Mouse (Mus musculus) neural tube, embryonic 15.5 days (tissue): ENCODE results near the gene Foxl1. TPM values are rescaled to one million over a fixed set of nuclear protein-coding genes. Genes with fewer than 3 reads are reported as not detected.

Experiments
- ATAC-seq: fragments of 200-750 bp; cut with Nextera tagmentation; 2 replicates; pipeline ENCODE4 v1.8.0; 2017; ENCODE audit warnings: mild to moderate bottlenecking, moderate TSS enrichment, moderate library complexity; ENCODE audit not compliant: low FRiP score
- H3K27ac ChIP-seq: fragments of 300-500 bp; sonication (generic); replicated peaks from 2 replicates; pipeline ENCODE4 v1.5.1; 2015; ENCODE audit warnings: mild to moderate bottlenecking, inconsistent platforms
- H3K27me3 ChIP-seq: fragments of 300-500 bp; sonication (generic); replicated peaks from 2 replicates; pipeline ENCODE4 v1.6.1; 2015; ENCODE audit warnings: inconsistent platforms
- H3K36me3 ChIP-seq: fragments of 300-500 bp; sonication (generic); 2 replicates; pipeline ENCODE4 v1.6.1; 2015; ENCODE audit warnings: inconsistent platforms
- H3K4me1 ChIP-seq: fragments of 300-500 bp; sonication (generic); 2 replicates; pipeline ENCODE4 v1.6.1; 2015; ENCODE audit warnings: inconsistent platforms
- H3K4me2 ChIP-seq: fragments of 300-500 bp; sonication (generic); 2 replicates; pipeline ENCODE4 v1.6.1; 2015; ENCODE audit warnings: inconsistent platforms, mild to moderate bottlenecking, moderate library complexity
- H3K4me3 ChIP-seq: fragments of 300-500 bp; sonication (generic); replicated peaks from 2 replicates; pipeline ENCODE4 v1.5.1; 2015; ENCODE audit warnings: mild to moderate bottlenecking, inconsistent platforms
- H3K9ac ChIP-seq: fragments of 300-500 bp; sonication (generic); replicated peaks from 2 replicates; pipeline ENCODE4 v1.6.1; 2015; ENCODE audit warnings: mild to moderate bottlenecking, inconsistent platforms
- H3K9me3 ChIP-seq: fragments of 300-500 bp; sonication (generic); replicated peaks from 2 replicates; pipeline ENCODE4 v1.6.1; 2016; ENCODE audit warnings: inconsistent platforms
- WGBS: fragments of 180-500 bp; shearing (Covaris S2); methylation state at CpG from one replicate; pipeline ENCODE4 v1.1.7; 2015; ENCODE audit warnings: mixed read lengths; 5-methylcytosine and 5-hydroxymethylcytosine counted together
- polyA plus RNA-seq: library from polyadenylated mRNA; unstranded; fragments of >200 nt; fragmentation: Nextera tagmentation; extraction: Ambion mirVana; gene quantifications from 2 replicates; pipeline ENCODE4 v1.2.1, GENCODE M21; 2015

Gene Foxl1
- polyA plus RNA-seq, 1 experiment from 2014 or later: 0.15 TPM

DNA sequence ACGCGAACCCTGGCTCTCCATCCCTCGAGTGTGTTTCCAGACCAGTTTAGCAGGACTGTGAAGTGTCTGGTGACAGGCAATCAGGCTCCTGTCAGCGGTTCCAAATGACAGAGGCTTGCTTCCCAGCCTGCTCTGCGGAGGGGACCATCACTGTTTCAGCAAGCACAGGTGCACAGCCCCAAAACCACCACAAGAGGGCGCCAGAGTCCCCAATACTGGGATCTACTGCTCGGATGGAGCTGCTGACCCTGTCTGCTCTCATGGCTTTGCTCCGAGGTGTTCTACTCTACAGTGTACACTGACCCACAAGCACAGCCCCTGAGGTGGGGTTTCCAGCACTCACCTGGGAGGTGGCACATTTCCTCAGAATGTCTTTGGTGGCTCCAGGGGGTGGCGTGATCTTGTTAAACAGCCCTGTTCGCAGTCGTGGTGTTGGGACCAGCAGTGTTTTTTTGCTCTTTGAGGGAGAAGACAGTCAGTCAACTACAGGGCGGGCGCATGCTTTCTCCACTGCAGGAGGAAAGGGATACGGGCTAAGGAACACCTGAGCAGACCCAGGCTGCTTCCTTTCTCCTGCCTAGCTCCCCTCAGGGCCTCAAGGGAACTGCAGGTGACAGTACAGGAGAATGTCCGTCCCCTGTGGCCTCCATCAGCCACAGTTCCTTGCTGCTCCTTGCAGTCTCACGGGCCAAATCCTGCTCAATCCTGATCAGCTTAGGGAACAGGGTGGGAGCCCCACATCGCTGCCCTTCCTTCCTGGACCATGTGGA, 23.5 kb upstream of the Foxl1 start:
- no peak; the same call in 1 of the 2 replicates for ATAC-seq
- Histone ChIP-seq H3K4me2 (no peak overlapping the region), H3K27ac (no peak overlapping the region), H3K27me3 (no peaks in the 10 kb centered on the region), H3K4me3 (no peak overlapping the region), H3K9ac (no peak overlapping the region), H3K9me3 (no peaks in the 10 kb centered on the region), H3K4me1 (peaks cover 20% of the 10 kb centered on the region), H3K36me3 (peaks cover 49% of the 10 kb centered on the region)
- WGBS: 53% methylated on average over 17 of the region's 17 CpGs

DNA sequence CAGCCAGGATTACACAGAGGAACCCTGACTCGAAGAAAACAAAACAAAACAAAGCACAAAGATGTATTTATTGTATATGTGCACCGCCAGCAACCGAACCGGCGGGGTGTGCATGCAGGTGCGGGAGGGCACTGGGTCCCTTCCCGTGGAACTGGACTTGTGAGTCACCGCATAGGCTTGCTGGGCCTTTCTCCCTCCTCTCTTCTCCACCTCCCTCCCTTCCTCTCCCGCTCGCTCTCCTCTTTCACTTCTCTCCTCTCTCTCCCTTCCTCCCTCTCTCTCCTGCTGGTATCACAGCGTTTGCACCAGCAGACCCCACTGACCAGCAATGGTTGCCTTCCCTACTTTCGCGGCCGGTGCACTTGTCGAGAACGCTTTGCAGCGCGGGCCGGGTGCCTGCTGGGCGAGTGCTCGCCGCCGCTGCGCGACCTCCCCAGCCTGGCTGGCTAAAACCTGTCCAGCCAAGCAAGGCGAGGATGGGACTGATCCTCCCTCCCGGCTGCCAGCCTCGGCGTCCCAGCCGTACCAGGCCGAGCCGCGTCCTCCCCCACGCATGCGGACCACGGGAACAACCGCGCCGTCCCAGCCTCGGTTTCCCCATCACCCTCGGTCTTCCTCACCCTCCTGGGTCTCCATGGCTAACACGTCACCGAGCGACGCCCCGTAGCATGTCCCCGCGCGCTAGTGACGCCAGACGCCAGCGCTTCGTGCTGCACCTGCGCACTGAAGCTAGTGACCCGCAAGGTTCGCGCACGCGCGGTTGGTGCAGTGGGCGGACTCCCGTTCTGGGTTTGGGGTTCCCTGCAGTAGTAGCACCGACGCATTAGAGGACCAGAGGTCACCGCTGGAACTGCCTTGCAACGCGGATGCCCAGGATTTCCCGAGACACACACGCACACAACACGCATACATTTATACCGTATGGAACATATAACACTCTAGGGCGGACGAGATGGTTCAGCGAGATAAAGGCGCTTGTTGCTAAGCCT, 19.8 kb upstream of the Foxl1 start, which contains the start of gene Mthfsd:
Gene Mthfsd (minus strand): TSS at position 725 of the 989 bp plus-strand sequence.
- peak; percentile 95 for ATAC-seq
- Histone ChIP-seq H3K4me2 (peak within 1 kb of the TSS; percentile 91), H3K9me3 (no peaks in the 10 kb centered on the region), H3K9ac (peak within 1 kb of the TSS; percentile 98), H3K4me3 (peak within 1 kb of the TSS; percentile 97), H3K36me3 (peaks cover 13% of the 10 kb centered on the region), H3K27me3 (peaks cover 19% of the 10 kb centered on the region), H3K4me1 (peaks cover 20% of the 10 kb centered on the region), H3K27ac (peak within 1 kb of the TSS; percentile 94)
- WGBS: 2% methylated on average over 75 of the region's 75 CpGs

DNA sequence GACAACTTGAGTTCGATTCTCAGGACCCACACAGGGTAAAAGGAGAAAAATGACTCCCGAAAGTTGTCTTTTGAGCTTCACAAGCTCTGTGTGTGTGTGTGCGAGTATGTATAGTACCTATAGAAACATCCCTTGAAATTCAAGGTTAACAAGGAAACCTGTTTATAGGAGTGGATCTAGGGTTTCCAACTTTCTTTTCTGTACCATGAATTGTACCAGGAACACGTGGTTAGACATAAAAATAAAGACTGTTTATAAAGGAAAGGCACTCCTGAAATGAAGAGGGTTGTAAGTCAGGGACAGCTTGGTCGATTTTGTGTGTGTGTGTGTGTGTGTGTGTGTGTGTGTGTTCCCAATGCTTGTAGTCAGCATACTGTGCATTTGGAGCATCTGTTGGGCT, 19.1 kb upstream of the Foxl1 start:
- Histone ChIP-seq H3K4me1 (peaks cover 26% of the 10 kb centered on the region), H3K9ac (peak overlapping the region; percentile 98), H3K4me2 (peak overlapping the region; percentile 91), H3K36me3 (peaks cover 6% of the 10 kb centered on the region; the same call in 1 of the 2 replicates), H3K27ac (peak overlapping the region; percentile 67), H3K9me3 (no peaks in the 10 kb centered on the region), H3K27me3 (peaks cover 22% of the 10 kb centered on the region), H3K4me3 (peak overlapping the region; percentile 97)
- ATAC-seq: no peak
- 15% methylated on average over 5 of the region's 5 CpGs for WGBS

DNA sequence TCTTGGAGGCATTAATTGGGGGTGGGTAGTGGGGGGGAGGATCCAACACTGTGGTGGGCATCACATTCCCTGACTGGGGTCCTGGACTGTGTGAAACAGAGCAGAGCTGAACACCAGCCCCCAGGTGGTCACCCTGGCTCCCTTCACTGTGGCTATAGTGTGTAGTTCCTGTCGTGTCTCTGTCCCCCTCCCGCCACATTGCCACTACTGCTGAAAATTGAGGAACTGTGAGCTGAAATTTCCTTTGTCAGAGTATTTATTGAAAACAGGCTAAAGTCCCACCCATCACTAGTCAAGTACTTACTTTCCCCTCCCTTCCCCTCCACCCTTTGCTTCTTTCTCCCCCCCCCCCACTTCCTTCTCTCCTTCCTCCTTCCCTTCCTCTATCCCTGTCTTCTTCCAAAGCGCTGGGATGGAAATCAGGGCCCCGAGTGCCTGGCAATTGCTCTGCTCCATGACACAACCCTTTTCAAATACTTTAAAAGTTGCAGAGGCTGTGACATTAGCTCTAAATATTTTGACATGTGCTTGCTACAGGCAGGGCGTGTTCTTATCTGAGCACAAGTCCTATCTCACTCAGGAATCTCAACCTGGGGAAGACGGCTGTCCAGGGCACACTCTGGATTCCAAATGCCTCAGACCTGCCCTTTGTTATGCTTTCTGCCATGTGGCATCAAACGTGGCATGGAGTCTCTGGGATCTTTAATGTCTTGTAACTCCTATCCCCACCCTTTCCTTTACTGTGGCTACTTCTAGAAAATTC, 16.4 kb upstream of the Foxl1 start:
- 50% methylated on average over 7 of the region's 7 CpGs for WGBS
- peaks cover 29% of the 10 kb centered on the region for H3K4me1 ChIP-seq
- no peaks in the 10 kb centered on the region for H3K9me3 ChIP-seq
- no peak overlapping the region for H3K27ac ChIP-seq
- peaks cover 46% of the 10 kb centered on the region for H3K27me3 ChIP-seq
- no peak overlapping the region for H3K4me2 ChIP-seq
- no peak overlapping the region for H3K9ac ChIP-seq
- no peaks in the 10 kb centered on the region for H3K36me3 ChIP-seq
- ATAC-seq: no peak
- no peak overlapping the region for H3K4me3 ChIP-seq

DNA sequence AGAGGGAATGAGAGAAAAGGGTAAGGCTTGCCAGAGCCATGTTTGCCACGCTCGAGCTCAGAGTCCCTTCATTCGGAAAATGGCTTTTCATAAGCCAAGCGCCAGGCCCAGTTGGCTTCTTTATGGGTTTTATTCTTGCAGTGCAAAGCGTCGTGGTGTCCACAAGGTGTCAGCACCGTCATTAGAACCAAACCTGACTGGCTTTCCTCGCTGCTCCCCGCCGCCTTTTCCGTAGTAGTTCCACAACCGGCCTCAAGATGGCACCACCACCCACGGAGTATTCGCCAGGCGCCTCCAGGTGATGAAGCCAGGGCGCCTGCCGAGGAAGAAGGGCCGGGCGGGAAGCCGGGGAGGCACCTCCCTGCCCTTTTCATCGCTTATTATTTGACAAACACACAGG, 14.5 kb upstream of the Foxl1 start:
- Histone ChIP-seq H3K9me3 (no peaks in the 10 kb centered on the region), H3K9ac (no peak overlapping the region), H3K4me3 (no peak overlapping the region), H3K27ac (no peak overlapping the region), H3K4me2 (0 out of 2 replicates have a peak overlapping the region, but pooled peaks have one; percentile 5), H3K27me3 (peaks cover 65% of the 10 kb centered on the region), H3K4me1 (peaks cover 27% of the 10 kb centered on the region), H3K36me3 (no peaks in the 10 kb centered on the region)
- peak; percentile 19; the same call in 1 of the 2 replicates for ATAC-seq
- 1% methylated on average over 21 of the region's 21 CpGs for WGBS

DNA sequence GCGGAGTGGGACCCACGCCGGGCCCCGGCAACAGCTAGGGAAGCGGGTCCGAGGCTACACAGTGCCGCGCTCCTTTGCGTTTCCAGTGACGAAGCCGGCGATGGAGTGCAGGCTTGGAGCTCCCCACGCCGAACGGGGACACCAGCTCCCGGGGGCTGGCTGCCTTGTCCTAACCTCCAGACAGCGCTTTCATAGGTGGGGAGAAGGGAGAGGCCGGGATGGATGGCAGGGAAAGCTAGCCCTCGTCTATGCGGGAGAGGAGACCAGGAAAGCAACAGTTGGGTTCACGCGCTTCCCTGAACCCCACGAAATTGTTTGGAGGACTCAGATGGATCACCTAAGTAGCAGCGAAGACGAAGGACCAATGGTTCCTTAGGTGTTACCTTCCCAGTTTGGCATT, 12.6 kb upstream of the Foxl1 start:
- Histone ChIP-seq H3K4me1 (peaks cover 22% of the 10 kb centered on the region), H3K4me3 (no peak overlapping the region; the same call in 1 of the 2 replicates), H3K36me3 (no peaks in the 10 kb centered on the region), H3K9ac (no peak overlapping the region), H3K9me3 (no peaks in the 10 kb centered on the region), H3K27me3 (peaks cover 83% of the 10 kb centered on the region), H3K27ac (no peak overlapping the region), H3K4me2 (peak overlapping the region; percentile 31)
- no peak for ATAC-seq
- under 1% methylated on average over 25 of the region's 25 CpGs for WGBS

DNA sequence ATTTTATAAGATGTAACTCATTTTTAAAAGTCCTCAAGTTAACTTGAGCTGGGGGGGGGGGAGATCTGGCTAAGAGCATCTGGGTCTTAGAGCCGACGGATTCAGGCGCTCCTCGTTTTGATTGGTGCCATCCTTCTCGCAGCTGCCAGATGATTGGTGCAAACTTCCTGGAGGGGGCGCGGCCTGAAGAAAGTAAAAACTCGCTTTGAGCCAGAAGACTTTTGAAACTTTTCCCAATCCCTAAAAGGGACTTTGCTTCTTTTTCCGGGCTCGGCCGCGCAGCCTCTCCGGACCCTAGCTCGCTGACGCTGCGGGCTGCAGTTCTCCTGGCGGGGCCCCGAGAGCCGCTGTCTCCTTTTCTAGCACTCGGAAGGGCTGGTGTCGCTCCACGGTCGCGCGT, 11.8 kb upstream of the Foxl1 start, which contains the start of gene Foxc2:
Gene Foxc2 (plus strand): TSS at position 224 of the 400 bp plus-strand sequence.
- peak within 1 kb of the TSS; percentile 39 for H3K4me3 ChIP-seq
- no peak for ATAC-seq
- 0 out of 2 replicates have a peak within 1 kb of the TSS, but pooled peaks have one; percentile 39 for H3K27ac ChIP-seq
- peak within 1 kb of the TSS; percentile 59 for H3K4me2 ChIP-seq
- H3K9ac ChIP-seq: peak within 1 kb of the TSS; percentile 24; the same call in 1 of the 2 replicates
- WGBS: under 1% methylated on average over 25 of the region's 25 CpGs
- peaks cover 87% of the 10 kb centered on the region for H3K27me3 ChIP-seq
- H3K36me3 ChIP-seq: no peaks in the 10 kb centered on the region
- no peaks in the 10 kb centered on the region for H3K9me3 ChIP-seq
- H3K4me1 ChIP-seq: peaks cover 22% of the 10 kb centered on the region

DNA sequence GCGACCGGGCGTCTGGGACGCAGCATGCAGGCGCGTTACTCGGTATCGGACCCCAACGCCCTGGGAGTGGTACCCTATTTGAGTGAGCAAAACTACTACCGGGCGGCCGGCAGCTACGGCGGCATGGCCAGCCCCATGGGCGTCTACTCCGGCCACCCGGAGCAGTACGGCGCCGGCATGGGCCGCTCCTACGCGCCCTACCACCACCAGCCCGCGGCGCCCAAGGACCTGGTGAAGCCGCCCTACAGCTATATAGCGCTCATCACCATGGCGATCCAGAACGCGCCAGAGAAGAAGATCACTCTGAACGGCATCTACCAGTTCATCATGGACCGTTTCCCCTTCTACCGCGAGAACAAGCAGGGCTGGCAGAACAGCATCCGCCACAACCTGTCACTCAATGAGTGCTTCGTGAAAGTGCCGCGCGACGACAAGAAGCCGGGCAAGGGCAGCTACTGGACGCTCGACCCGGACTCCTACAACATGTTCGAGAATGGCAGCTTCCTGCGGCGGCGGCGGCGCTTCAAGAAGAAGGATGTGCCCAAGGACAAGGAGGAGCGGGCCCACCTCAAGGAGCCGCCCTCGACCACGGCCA, 11.1 kb upstream of the Foxl1 start:
- Histone ChIP-seq H3K4me2 (peak overlapping the region; percentile 59), H3K4me1 (peaks cover 22% of the 10 kb centered on the region), H3K36me3 (no peaks in the 10 kb centered on the region), H3K9ac (peak overlapping the region; percentile 24; the same call in 1 of the 2 replicates), H3K4me3 (peak overlapping the region; percentile 39), H3K9me3 (no peaks in the 10 kb centered on the region), H3K27me3 (peaks cover 90% of the 10 kb centered on the region), H3K27ac (0 out of 2 replicates have a peak overlapping the region, but pooled peaks have one; percentile 39)
- under 1% methylated on average over 55 of the region's 55 CpGs for WGBS
- no peak for ATAC-seq

DNA sequence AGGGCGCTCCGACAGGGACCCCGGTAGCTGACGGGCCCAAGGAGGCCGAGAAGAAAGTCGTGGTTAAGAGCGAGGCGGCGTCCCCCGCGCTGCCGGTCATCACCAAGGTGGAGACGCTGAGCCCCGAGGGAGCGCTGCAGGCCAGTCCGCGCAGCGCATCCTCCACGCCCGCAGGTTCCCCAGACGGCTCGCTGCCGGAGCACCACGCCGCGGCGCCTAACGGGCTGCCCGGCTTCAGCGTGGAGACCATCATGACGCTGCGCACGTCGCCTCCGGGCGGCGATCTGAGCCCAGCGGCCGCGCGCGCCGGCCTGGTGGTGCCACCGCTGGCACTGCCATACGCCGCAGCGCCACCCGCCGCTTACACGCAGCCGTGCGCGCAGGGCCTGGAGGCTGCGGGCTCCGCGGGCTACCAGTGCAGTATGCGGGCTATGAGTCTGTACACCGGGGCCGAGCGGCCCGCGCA, 10.5 kb upstream of the Foxl1 start:
- Histone ChIP-seq H3K27ac (no peak overlapping the region), H3K4me2 (peak overlapping the region; percentile 59), H3K9ac (0 out of 2 replicates have a peak overlapping the region, but pooled peaks have one; percentile 1), H3K4me1 (peaks cover 22% of the 10 kb centered on the region), H3K9me3 (no peaks in the 10 kb centered on the region), H3K36me3 (no peaks in the 10 kb centered on the region), H3K27me3 (peaks cover 91% of the 10 kb centered on the region), H3K4me3 (peak overlapping the region; percentile 39)
- under 1% methylated on average over 62 of the region's 62 CpGs for WGBS
- ATAC-seq: no peak

DNA sequence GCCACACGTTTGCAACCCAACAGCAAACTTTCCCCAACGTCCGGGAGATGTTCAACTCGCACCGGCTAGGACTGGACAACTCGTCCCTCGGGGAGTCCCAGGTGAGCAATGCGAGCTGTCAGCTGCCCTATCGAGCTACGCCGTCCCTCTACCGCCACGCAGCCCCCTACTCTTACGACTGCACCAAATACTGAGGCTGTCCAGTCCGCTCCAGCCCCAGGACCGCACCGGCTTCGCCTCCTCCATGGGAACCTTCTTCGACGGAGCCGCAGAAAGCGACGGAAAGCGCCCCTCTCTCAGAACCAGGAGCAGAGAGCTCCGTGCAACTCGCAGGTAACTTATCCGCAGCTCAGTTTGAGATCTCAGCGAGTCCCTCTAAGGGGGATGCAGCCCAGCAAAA, 9.8 kb upstream of the Foxl1 start:
- Histone ChIP-seq H3K4me1 (peaks cover 22% of the 10 kb centered on the region), H3K27me3 (peaks cover 92% of the 10 kb centered on the region), H3K9me3 (no peaks in the 10 kb centered on the region), H3K9ac (no peak overlapping the region), H3K27ac (no peak overlapping the region), H3K4me2 (peak overlapping the region; percentile 59; the same call in 1 of the 2 replicates), H3K4me3 (peak overlapping the region; percentile 39), H3K36me3 (no peaks in the 10 kb centered on the region)
- ATAC-seq: no peak
- 3% methylated on average over 28 of the region's 28 CpGs for WGBS
